In the genomic region with DNA sequence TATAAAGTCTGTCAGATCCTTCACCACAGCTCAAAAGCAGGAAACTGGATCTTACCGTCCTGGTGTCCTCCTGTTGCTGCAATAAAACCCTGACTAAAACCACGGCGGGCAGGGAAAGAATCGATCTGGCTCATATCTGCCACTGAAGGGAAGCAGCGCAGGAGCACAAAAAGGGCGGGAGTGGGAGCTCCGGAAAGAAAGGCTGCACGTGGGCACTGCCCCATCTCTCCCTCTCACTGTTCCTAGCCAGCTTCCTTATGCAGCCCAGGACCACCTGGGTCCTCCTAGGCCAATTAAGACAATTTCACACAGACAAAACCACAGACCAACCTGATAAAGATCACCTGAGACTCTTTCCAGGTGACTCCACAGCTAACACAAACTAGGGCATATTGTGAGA, we compare ENCODE assay signal across 12 mouse cellular contexts. TPM values are rescaled to one million over a fixed set of nuclear protein-coding genes. Genes with fewer than 3 reads are reported as not detected.
DNase-seq lines count a peak whose midpoint lies in the region; ATAC-seq and TF ChIP-seq lines count a peak whose summit lies in the region.
"Had no signal": no experiment of that assay in that cellular context is flagged by ENCODE, and none has a peak within 500 bp of the region (broad histone marks: within the 10 kb centered on the region; RNA-seq: fewer than 3 reads in every experiment).

No protein-coding gene starts in this region.

- 16% methylated on average over 8 of the region's 8 CpGs for WGBS in heart, embryonic 13.5 days
- WGBS in stomach, embryonic 14.5 days = 58% methylated on average over 8 of the region's 8 CpGs
- 46% methylated on average over 8 of the region's 8 CpGs for WGBS in stomach, postnatal 0 days
- whole genome bisulfite sequencing in liver, embryonic 12.5 days (ENCODE audit: insufficient replicate concordance) = 26% methylated on average over 8 of the region's 8 CpGs
- WGBS in stomach, embryonic 16.5 days = 44% methylated on average over 8 of the region's 8 CpGs
- WGBS in forebrain, embryonic 11.5 days = 58% methylated on average over 8 of the region's 8 CpGs

- no peak for ATAC-seq in heart, embryonic 13.5 days (ENCODE audit: extremely low read depth, insufficient number of reproducible peaks, low FRiP score, low TSS enrichment)
- ATAC-seq in stomach, embryonic 14.5 days (ENCODE audit: insufficient number of reproducible peaks, insufficient read depth, low FRiP score, low read depth) = no peak
- no peak for ATAC-seq in stomach, postnatal 0 days (ENCODE audit: low FRiP score, low TSS enrichment)
- ATAC-seq in liver, embryonic 12.5 days = no peak
- ATAC-seq in stomach, embryonic 16.5 days (ENCODE audit: insufficient read depth, low FRiP score) = no peak
- no peak for ATAC-seq in forebrain, embryonic 11.5 days (replicated peaks; ENCODE audit: low FRiP score)

- peak overlapping the region; percentile 97 for H3K27ac ChIP-seq in heart, embryonic 13.5 days (replicated peaks)
- no peak overlapping the region for H3K27ac ChIP-seq in stomach, embryonic 14.5 days (ENCODE audit: low read length)
- no peak overlapping the region for H3K27ac ChIP-seq in stomach, postnatal 0 days (replicated peaks)
- H3K27ac ChIP-seq in liver, embryonic 12.5 days = no peak overlapping the region
- H3K27ac ChIP-seq in stomach, embryonic 16.5 days (ENCODE audit: low read length) = no peak overlapping the region
- no peak overlapping the region for H3K27ac ChIP-seq in forebrain, embryonic 11.5 days (ENCODE audit: low read depth, low read length)
- H3K27ac ChIP-seq: liver, embryonic 14.5 days had no signal

- intact Hi-C loops in heart, postnatal 14 days (cut with DNase I) = loop anchor here (2.0 kb wide), 1 partner anchor 47 kb away; no protein-coding TSS in a partner anchor

- no peaks in the 10 kb centered on the region for H3K9me3 ChIP-seq in heart, embryonic 13.5 days
- H3K9me3 ChIP-seq in stomach, embryonic 14.5 days (ENCODE audit: control insufficient read depth, low read depth, low read length) = no peaks in the 10 kb centered on the region
- H3K9me3 ChIP-seq in stomach, postnatal 0 days (ENCODE audit: control insufficient read depth, low read length) = no peaks in the 10 kb centered on the region
- no peaks in the 10 kb centered on the region for H3K9me3 ChIP-seq in liver, embryonic 12.5 days (replicated peaks)
- H3K9me3 ChIP-seq in stomach, embryonic 16.5 days (replicated peaks; ENCODE audit: control insufficient read depth, low read length) = no peaks in the 10 kb centered on the region
- H3K9me3 ChIP-seq in forebrain, embryonic 11.5 days (ENCODE audit: control insufficient read depth, low read length) = no peaks in the 10 kb centered on the region

- H3K4me3 ChIP-seq in heart, embryonic 13.5 days = peak overlapping the region; percentile 69
- no peak overlapping the region for H3K4me3 ChIP-seq in stomach, embryonic 14.5 days (ENCODE audit: low read depth, low read length)
- H3K4me3 ChIP-seq in stomach, postnatal 0 days (ENCODE audit: low read depth, low read length) = no peak overlapping the region
- no peak overlapping the region for H3K4me3 ChIP-seq in liver, embryonic 12.5 days
- H3K4me3 ChIP-seq in stomach, embryonic 16.5 days (replicated peaks; ENCODE audit: low read length) = no peak overlapping the region
- H3K4me3 ChIP-seq in forebrain, embryonic 11.5 days (ENCODE audit: low read depth, low read length) = no peak overlapping the region

- peak overlapping the region; percentile 80 for H3K4me2 ChIP-seq in heart, embryonic 13.5 days
- H3K4me2 ChIP-seq in stomach, embryonic 14.5 days (replicated peaks; ENCODE audit: low read depth, low read length) = no peak overlapping the region
- H3K4me2 ChIP-seq in stomach, postnatal 0 days (replicated peaks; ENCODE audit: low read depth) = no peak overlapping the region; the same call in 1 of the 2 replicates
- peak overlapping the region; percentile 39 for H3K4me2 ChIP-seq in liver, embryonic 12.5 days
- H3K4me2 ChIP-seq in stomach, embryonic 16.5 days (ENCODE audit: low read depth, low read length) = peak overlapping the region; percentile 28; the same call in 1 of the 2 replicates
- H3K4me2 ChIP-seq in forebrain, embryonic 11.5 days (ENCODE audit: low read depth, low read length, severe bottlenecking) = no peak overlapping the region
- H3K4me2 ChIP-seq: midbrain, embryonic 11.5 days had no signal

- no peaks in the 10 kb centered on the region for H3K27me3 ChIP-seq in heart, embryonic 13.5 days (replicated peaks)
- no peaks in the 10 kb centered on the region for H3K27me3 ChIP-seq in stomach, embryonic 14.5 days (ENCODE audit: control insufficient read depth, insufficient read depth, low read length)
- H3K27me3 ChIP-seq in stomach, postnatal 0 days (ENCODE audit: control insufficient read depth, insufficient read depth, low read length) = no peaks in the 10 kb centered on the region
- H3K27me3 ChIP-seq in liver, embryonic 12.5 days (replicated peaks) = peaks cover 60% of the 10 kb centered on the region
- H3K27me3 ChIP-seq in stomach, embryonic 16.5 days (ENCODE audit: control insufficient read depth, insufficient read depth, low read length) = no peaks in the 10 kb centered on the region; the same call in 1 of the 2 replicates
- peaks cover 18% of the 10 kb centered on the region for H3K27me3 ChIP-seq in forebrain, embryonic 11.5 days (ENCODE audit: control insufficient read depth, insufficient read depth, low read length)

- DNase-seq in heart, postnatal 14 days = no peak
- DNase-seq in stomach, postnatal 0 days (ENCODE audit: low spot score) = no peak
- DNase-seq in forebrain, embryonic 11.5 days (ENCODE audit: low spot score) = no peak
- DNase-seq in frontal cortex, postnatal 25 days (ENCODE audit: low spot score in 2 of 2) = no peak
- DNase-seq: cerebellum, postnatal 25 days; layer of hippocampus, postnatal 36 days had no signal

- TF ChIP-seq CTCF in stomach, postnatal 0 days (IDR thresholded peaks at IDR 0.05; ENCODE audit: low read depth) = no peak

- H3K4me1 ChIP-seq in heart, embryonic 13.5 days = peaks cover 66% of the 10 kb centered on the region
- H3K4me1 ChIP-seq in stomach, embryonic 14.5 days (ENCODE audit: control insufficient read depth, insufficient read depth, low read length) = peaks cover 11% of the 10 kb centered on the region; the same call in 1 of the 2 replicates
- H3K4me1 ChIP-seq in stomach, postnatal 0 days (replicated peaks; ENCODE audit: control insufficient read depth, insufficient read depth) = no peaks in the 10 kb centered on the region
- peaks cover 33% of the 10 kb centered on the region for H3K4me1 ChIP-seq in liver, embryonic 12.5 days
- H3K4me1 ChIP-seq in stomach, embryonic 16.5 days (ENCODE audit: control insufficient read depth, insufficient read depth, low read length) = peaks cover 8% of the 10 kb centered on the region; the same call in 1 of the 2 replicates
- H3K4me1 ChIP-seq in forebrain, embryonic 11.5 days (replicated peaks; ENCODE audit: control insufficient read depth, insufficient read depth, low read length) = peaks cover 16% of the 10 kb centered on the region

- no peaks in the 10 kb centered on the region for H3K36me3 ChIP-seq in heart, embryonic 13.5 days
- no peaks in the 10 kb centered on the region for H3K36me3 ChIP-seq in stomach, embryonic 14.5 days (ENCODE audit: control insufficient read depth, insufficient read depth, low read length)
- no peaks in the 10 kb centered on the region for H3K36me3 ChIP-seq in stomach, postnatal 0 days (ENCODE audit: control insufficient read depth, insufficient read depth, low read length)
- H3K36me3 ChIP-seq in liver, embryonic 12.5 days = no peaks in the 10 kb centered on the region
- no peaks in the 10 kb centered on the region for H3K36me3 ChIP-seq in stomach, embryonic 16.5 days (ENCODE audit: control insufficient read depth, insufficient read depth, low read length)
- H3K36me3 ChIP-seq in forebrain, embryonic 11.5 days (ENCODE audit: control insufficient read depth, insufficient read depth, low read length) = no peaks in the 10 kb centered on the region

- TF ChIP-seq EP300 in stomach, postnatal 0 days (optimal IDR thresholded peaks at IDR 0.05) = no peak

- H3K9ac ChIP-seq in heart, embryonic 13.5 days = peak overlapping the region; percentile 91
- 0 out of 2 replicates have a peak overlapping the region, but pooled peaks have one; percentile 10 for H3K9ac ChIP-seq in stomach, embryonic 14.5 days (replicated peaks; ENCODE audit: low read depth, low read length)
- no peak overlapping the region for H3K9ac ChIP-seq in stomach, postnatal 0 days (ENCODE audit: low read length)
- no peak overlapping the region for H3K9ac ChIP-seq in liver, embryonic 12.5 days
- H3K9ac ChIP-seq in stomach, embryonic 16.5 days (ENCODE audit: low read length) = no peak overlapping the region
- no peak overlapping the region for H3K9ac ChIP-seq in forebrain, embryonic 11.5 days (ENCODE audit: low read length)
- H3K9ac ChIP-seq: liver, embryonic 14.5 days had no signal

RNA-seq across cellular contexts. Expression of gene Nexn, which starts 4.7 kb away (rescaled TPM):
- 192 and 211 TPM in 2 replicates for polyA plus RNA-seq in heart, embryonic 13.5 days (2015; fragmentation: Nextera tagmentation; extraction: Ambion mirVana)
- 100 to 1,000 TPM; 297 to 301 TPM for total RNA-seq in heart, postnatal 14 days (2021)
- 35.3 and 47.8 TPM in 2 replicates for polyA plus RNA-seq in stomach, embryonic 14.5 days (2014; fragmentation: Nextera tagmentation; extraction: Ambion mirVana)
- 29.8 and 37.9 TPM in 2 replicates for polyA plus RNA-seq in stomach, postnatal 0 days (2015; fragmentation: Nextera tagmentation; extraction: Ambion mirVana)
- polyA plus RNA-seq in liver, embryonic 12.5 days (2016; fragmentation: Nextera tagmentation; extraction: Ambion mirVana) = 2.2 and 2.5 TPM in 2 replicates
- 33.8 and 44.9 TPM in 2 replicates for polyA plus RNA-seq in stomach, embryonic 16.5 days (2015; fragmentation: Nextera tagmentation; extraction: Ambion mirVana)
- 3.5 and 4.3 TPM in 2 replicates for polyA plus RNA-seq in forebrain, embryonic 11.5 days (2014; fragmentation: Nextera tagmentation; extraction: Ambion mirVana)

RNA-seq across cellular contexts. Expression of gene Fubp1, which starts 51.2 kb away (rescaled TPM):
- polyA plus RNA-seq in heart, embryonic 13.5 days (2015; fragmentation: Nextera tagmentation; extraction: Ambion mirVana) = 118 and 128 TPM in 2 replicates
- 10 to 100 TPM; 68.1 to 80.6 TPM for total RNA-seq in heart, postnatal 14 days (2021)
- 252 and 265 TPM in 2 replicates for polyA plus RNA-seq in stomach, embryonic 14.5 days (2014; fragmentation: Nextera tagmentation; extraction: Ambion mirVana)
- polyA plus RNA-seq in stomach, postnatal 0 days (2015; fragmentation: Nextera tagmentation; extraction: Ambion mirVana) = 60.2 and 60.5 TPM in 2 replicates
- polyA plus RNA-seq in liver, embryonic 12.5 days (2016; fragmentation: Nextera tagmentation; extraction: Ambion mirVana) = 143 and 144 TPM in 2 replicates
- 156 and 169 TPM in 2 replicates for polyA plus RNA-seq in stomach, embryonic 16.5 days (2015; fragmentation: Nextera tagmentation; extraction: Ambion mirVana)
- polyA plus RNA-seq in forebrain, embryonic 11.5 days (2014; fragmentation: Nextera tagmentation; extraction: Ambion mirVana) = 436 and 475 TPM in 2 replicates

RNA-seq across cellular contexts. Expression of gene Dnajb4, which starts 51.3 kb away (rescaled TPM):
- polyA plus RNA-seq in heart, embryonic 13.5 days (2015; fragmentation: Nextera tagmentation; extraction: Ambion mirVana) = 38.3 and 47.6 TPM in 2 replicates
- total RNA-seq in heart, postnatal 14 days (2021) = 10 to 100 TPM; 74.3 to 80.3 TPM
- 30.3 and 31.4 TPM in 2 replicates for polyA plus RNA-seq in stomach, embryonic 14.5 days (2014; fragmentation: Nextera tagmentation; extraction: Ambion mirVana)
- 26.4 and 29.0 TPM in 2 replicates for polyA plus RNA-seq in stomach, postnatal 0 days (2015; fragmentation: Nextera tagmentation; extraction: Ambion mirVana)
- polyA plus RNA-seq in liver, embryonic 12.5 days (2016; fragmentation: Nextera tagmentation; extraction: Ambion mirVana) = 35.7 and 36.3 TPM in 2 replicates
- 38.9 and 39.8 TPM in 2 replicates for polyA plus RNA-seq in stomach, embryonic 16.5 days (2015; fragmentation: Nextera tagmentation; extraction: Ambion mirVana)
- polyA plus RNA-seq in forebrain, embryonic 11.5 days (2014; fragmentation: Nextera tagmentation; extraction: Ambion mirVana) = 25.2 and 28.2 TPM in 2 replicates

Comparison
In these comparisons a context has a peak if more than half of its experiments do, and no peak if none do; other contexts are left out.
1. H3K4me2 ChIP-seq: peak in heart, embryonic 13.5 days (single experiment), liver, embryonic 12.5 days (single experiment) and stomach, embryonic 16.5 days (single experiment); none in stomach, embryonic 14.5 days (single experiment), stomach, postnatal 0 days (single experiment) and forebrain, embryonic 11.5 days (single experiment).
2. H3K9ac ChIP-seq: peak in heart, embryonic 13.5 days (single experiment) and stomach, embryonic 14.5 days (single experiment); none in stomach, postnatal 0 days (single experiment), liver, embryonic 12.5 days (single experiment), stomach, embryonic 16.5 days (single experiment) and forebrain, embryonic 11.5 days (single experiment).